Mouse (Mus musculus) CH12.LX (cell line): Measurements from ENCODE around the gene Gprasp1. TPM values are rescaled to one million over a fixed set of nuclear protein-coding genes. Genes with fewer than 3 reads are reported as not detected.
"Not testable (repeated sequence)": the region's sequence is repeated elsewhere in the genome, so short reads cannot be mapped to it uniquely, and the experiment has no call there.

Experiments used
- DNase-seq: peaks from one replicate; pipeline ENCODE4 v3.0.0-alpha.2; 2013; ENCODE audit errors: extremely low read depth
- H3K27ac ChIP-seq: 2 replicates; pipeline ENCODE4 v1.5.1; 2012; ENCODE audit warnings: low read depth, mild to moderate bottlenecking, control low read depth, moderate library complexity; ENCODE audit not compliant: insufficient read depth
- H3K27me3 ChIP-seq: replicated peaks from 2 replicates; pipeline ENCODE3; 2012; ENCODE audit warnings: inconsistent platforms
- H3K36me3 ChIP-seq, 2 experiments: replicated peaks in 1 of 2; 2 replicates each; pipeline versions ENCODE3 to v1.6.1; 2012; ENCODE audit warnings: inconsistent platforms in 1 of 2, low read length in 1 of 2, mild to moderate bottlenecking in 1 of 2, mixed read lengths in 1 of 2, moderate library complexity in 1 of 2; ENCODE audit not compliant: control insufficient read depth in 1 of 2, insufficient read depth in 1 of 2
- H3K4me1 ChIP-seq, 2 experiments: 2 replicates each; pipeline ENCODE4 v1.6.1; 2012; ENCODE audit warnings: inconsistent platforms in 1 of 2, moderate library complexity in 1 of 2; ENCODE audit not compliant: insufficient read depth in 2 of 2, control insufficient read depth in 1 of 2
- H3K4me2 ChIP-seq: 2 replicates; pipeline ENCODE4 v1.6.1; 2012; ENCODE audit warnings: low read depth, mild to moderate bottlenecking, control low read depth; ENCODE audit not compliant: poor library complexity, insufficient read depth, severe bottlenecking
- H3K4me3 ChIP-seq, 3 experiments: fragments of 150-350 bp in 1 of 3; sonication (generic) in 1 of 3; replicated peaks in 1 of 3; 2 replicates each; pipeline versions ENCODE3 to v1.5.1; 2011 to 2012; ENCODE audit warnings: low read depth in 2 of 3, low read length in 2 of 3, mild to moderate bottlenecking in 2 of 3, moderate library complexity in 2 of 3, control low read depth in 1 of 3, improper control_type of control experiment in 1 of 3, inconsistent platforms in 1 of 3, mixed read lengths in 1 of 3; ENCODE audit not compliant: poor library complexity in 1 of 3
- H3K79me2 ChIP-seq: replicated peaks from 2 replicates; pipeline ENCODE4 v1.6.1; 2012; ENCODE audit warnings: mild to moderate bottlenecking, moderate library complexity; ENCODE audit not compliant: control insufficient read depth, poor library complexity, insufficient read depth, severe bottlenecking; ENCODE audit errors: extremely low read depth
- H3K9ac ChIP-seq: 2 replicates; pipeline ENCODE4 v1.6.1; 2012; ENCODE audit warnings: low read depth, mild to moderate bottlenecking, control low read depth, moderate library complexity; ENCODE audit not compliant: insufficient read depth
- H3K9me3 ChIP-seq: replicated peaks from 2 replicates; pipeline ENCODE3; 2012; ENCODE audit warnings: low read length, inconsistent platforms, mixed read lengths
- CTCF ChIP-seq, 2 experiments: IDR thresholded peaks in 1 of 2; conservative IDR thresholded peaks in 1 of 2; 2 replicates each; pipeline ENCODE4 v1.5.1; 2011 to 2012; ENCODE audit warnings: low read depth in 2 of 2, low read length in 2 of 2, improper control_type of control experiment in 1 of 2, inconsistent platforms in 1 of 2, mild to moderate bottlenecking in 1 of 2, moderate library complexity in 1 of 2
- ETS1 ChIP-seq: conservative IDR thresholded peaks from 2 replicates; pipeline ENCODE4 v1.6.1; 2012; ENCODE audit warnings: low read depth, mild to moderate bottlenecking, inconsistent platforms, low read length, improper control_type of control experiment, moderate library complexity
- IRF4 ChIP-seq: IDR thresholded peaks from 2 replicates; pipeline ENCODE4 v1.6.1; 2014; ENCODE audit warnings: low read depth, mild to moderate bottlenecking, inconsistent platforms, low read length, improper control_type of control experiment
- KAT2A ChIP-seq: IDR thresholded peaks from 2 replicates; pipeline ENCODE4 v1.6.1; 2012; ENCODE audit warnings: low read length, improper control_type of control experiment, inconsistent platforms; ENCODE audit not compliant: insufficient replicate concordance
- MAFK ChIP-seq: IDR thresholded peaks from 2 replicates; pipeline ENCODE4 v1.6.1; 2011; ENCODE audit warnings: low read length, improper control_type of control experiment; ENCODE audit not compliant: insufficient replicate concordance
- MAX ChIP-seq: IDR thresholded peaks from 2 replicates; pipeline ENCODE4 v1.6.1; 2011; ENCODE audit warnings: low read length, improper control_type of control experiment
- MAZ ChIP-seq: IDR thresholded peaks from 2 replicates; pipeline ENCODE4 v1.6.1; 2012; ENCODE audit warnings: low read depth, mild to moderate bottlenecking, inconsistent platforms, low read length, improper control_type of control experiment, moderate library complexity
- MXI1 ChIP-seq: IDR thresholded peaks from 2 replicates; pipeline ENCODE4 v1.6.1; 2011; ENCODE audit warnings: mild to moderate bottlenecking, low read depth, low read length, improper control_type of control experiment
- MYC ChIP-seq: IDR thresholded peaks from 2 replicates; pipeline ENCODE4 v1.6.1; 2011; ENCODE audit warnings: low read depth, mild to moderate bottlenecking, improper control_type of control experiment, low read length
- NELFE ChIP-seq: IDR thresholded peaks from 2 replicates; pipeline ENCODE4 v1.6.1; 2011; ENCODE audit warnings: low read depth, low read length, improper control_type of control experiment
- POLR2AphosphoS2 ChIP-seq: IDR thresholded peaks from 2 replicates; pipeline ENCODE4 v1.6.1; 2011; ENCODE audit warnings: low read depth, low read length, improper control_type of control experiment
- RAD21 ChIP-seq: IDR thresholded peaks from 2 replicates; pipeline ENCODE4 v1.6.1; 2011; ENCODE audit warnings: low read depth, mild to moderate bottlenecking, low read length, improper control_type of control experiment, moderate library complexity
- RCOR1 ChIP-seq: conservative IDR thresholded peaks from 2 replicates; pipeline ENCODE4 v1.6.1; 2012; ENCODE audit warnings: low read depth, mild to moderate bottlenecking, inconsistent platforms, low read length, improper control_type of control experiment
- SMC3 ChIP-seq: IDR thresholded peaks from 2 replicates; pipeline ENCODE4 v1.6.1; 2011; ENCODE audit warnings: low read depth, low read length, improper control_type of control experiment
- TBP ChIP-seq: conservative IDR thresholded peaks from 2 replicates; pipeline ENCODE4 v1.6.1; 2011; ENCODE audit warnings: low read depth, low read length, improper control_type of control experiment
- USF2 ChIP-seq: conservative IDR thresholded peaks from 2 replicates; pipeline ENCODE4 v1.6.1; 2011; ENCODE audit warnings: low read depth, low read length, improper control_type of control experiment
- ZC3H11A ChIP-seq: IDR thresholded peaks from 2 replicates; pipeline ENCODE4 v1.6.1; 2012; ENCODE audit warnings: low read depth, mild to moderate bottlenecking, inconsistent platforms, low read length, improper control_type of control experiment
- ZMIZ1 ChIP-seq: IDR thresholded peaks from 2 replicates; pipeline ENCODE4 v1.6.1; 2012; ENCODE audit warnings: low read depth, mild to moderate bottlenecking, inconsistent platforms, low read length, improper control_type of control experiment
- ZNF384 ChIP-seq: IDR thresholded peaks from 2 replicates; pipeline ENCODE4 v1.6.1; 2012; ENCODE audit warnings: low read depth, low read length, improper control_type of control experiment, inconsistent platforms
- dilution Hi-C: fragments of 300-500 bp; cut with MboI; formaldehyde crosslinking; loops from 2 replicates; pipeline ENCODE4 v1.14.3; 2020; ENCODE audit warnings: low sequenced_read_pairs; ENCODE audit not compliant: extremely low pct_unique_long_range_greater_than_20kb, extremely low pct_ligation_motif_present
- in situ Hi-C: fragments of 300-500 bp; cut with MboI; formaldehyde crosslinking; loops from 3 replicates; pipeline ENCODE4 v1.14.3; 2019; ENCODE audit warnings: low sequenced_read_pairs, low pct_ligation_motif_present, low pct_unique_long_range_greater_than_20kb, mixed read lengths
- polyA plus RNA-seq: library from polyadenylated mRNA; unstranded; fragments of >175 nt; gene quantifications from 2 replicates; pipeline ENCODE4 v1.2.1, GENCODE M21; 2012; ENCODE audit warnings: low read depth; ENCODE audit not compliant: insufficient read length
- total RNA-seq, 2 experiments: library from RNA; depleted of rRNA; stranded (reverse); fragments of 300-350 nt in 1 of 2; fragments of >200 nt in 1 of 2; gene quantifications; 2 replicates each; pipeline ENCODE4 v1.2.3; 2012 to 2014

The Gprasp1 gene
- total and polyA plus RNA-seq, 3 experiments, result 6.4 to 15.7 (median 9.3) TPM

- peak; percentile 91 for TF ChIP-seq TBP
- no peak for TF ChIP-seq MAZ
- TF ChIP-seq ZNF384, result no peak; the same call in 1 of the 2 replicates
- H3K9me3 ChIP-seq, result no peaks in the 10 kb centered on the region
- H3K4me1 ChIP-seq, result peaks cover 0 to 5% of the 10 kb centered on the region in 2 experiments; a peak in 1 of 4 replicates
- in situ Hi-C loops, result no loop called here
- H3K4me2 ChIP-seq, result 0 out of 2 replicates have a peak overlapping the region, but pooled peaks have one; percentile 29
- dilution Hi-C loops, result no loop called here
- no peaks in the 10 kb centered on the region for H3K36me3 ChIP-seq
- no peaks in the 10 kb centered on the region for H3K27me3 ChIP-seq
- no peak overlapping the region for H3K9ac ChIP-seq
- peaks cover 13% of the 10 kb centered on the region for H3K79me2 ChIP-seq
- H3K4me3 ChIP-seq, result no peak overlapping the region
- peak; percentile 10 for DNase-seq
- H3K27ac ChIP-seq, result peak overlapping the region; percentile 11; the same call in 1 of the 2 replicates
Measured at GRCm38 (mm10) chrX:135738730-135739520, 3.6 kb upstream of the Gprasp1 start.

- peaks cover 0 to 5% of the 10 kb centered on the region in 2 experiments; a peak in 1 of 4 replicates for H3K4me1 ChIP-seq
- TF ChIP-seq KAT2A, result no peak
- no peak for TF ChIP-seq USF2
- no peak for TF ChIP-seq ZMIZ1
- TF ChIP-seq ZC3H11A, result no peak
- TF ChIP-seq ETS1, result no peak
- TF ChIP-seq MAX, result no peak
- no peak for TF ChIP-seq POLR2AphosphoS2
- no peak for TF ChIP-seq MAFK
- no peak for TF ChIP-seq ZNF384
- no peak for TF ChIP-seq MXI1
- no peak for TF ChIP-seq RAD21
- TF ChIP-seq CTCF (conservative IDR thresholded peaks at IDR 0.05 in 1 of 2, IDR thresholded peaks at IDR 0.05 in 1 of 2; ENCODE audit: low read depth in 2 of 2, low read length in 2 of 2), result no peak
- TF ChIP-seq RCOR1, result no peak
- no peak for TF ChIP-seq SMC3
- TF ChIP-seq MYC, result no peak
- TF ChIP-seq NELFE, result no peak
- no peak for TF ChIP-seq IRF4
- peak; percentile 2 for DNase-seq
- peak overlapping the region; percentile 95 for H3K9ac ChIP-seq
- peaks cover 12 to 18% of the 10 kb centered on the region in 2 experiments for H3K36me3 ChIP-seq
- dilution Hi-C loops (no loop called here), in situ Hi-C loops (no loop called here)
- peak overlapping the region; percentile 84; the same call in 1 of the 2 replicates for H3K4me2 ChIP-seq
- H3K79me2 ChIP-seq, result peaks cover 13% of the 10 kb centered on the region
- H3K27ac ChIP-seq, result no peak overlapping the region
- H3K27me3 ChIP-seq, result no peaks in the 10 kb centered on the region
- H3K4me3 ChIP-seq, result peak overlapping the region; percentile 72 to 97 (median 86)
- no peaks in the 10 kb centered on the region for H3K9me3 ChIP-seq
Measured at GRCm38 (mm10) chrX:135743056-135743355, 473 bp downstream of the Gprasp1 start.

GRCm38 (mm10) chrX:135745376-135745775 is 2.8 kb downstream of the Gprasp1 start:
- H3K4me3 ChIP-seq, in situ Hi-C loops, H3K27ac ChIP-seq, H3K27me3 ChIP-seq, H3K9me3 ChIP-seq, dilution Hi-C loops, H3K4me1 ChIP-seq, H3K4me2 ChIP-seq, DNase-seq, H3K9ac ChIP-seq: not testable (repeated sequence)
- H3K36me3 ChIP-seq, result peaks cover 12 to 26% of the 10 kb centered on the region in 2 experiments
- peaks cover 13% of the 10 kb centered on the region for H3K79me2 ChIP-seq
